Mouse (Mus musculus): ENCODE measurements around the gene Fam19a1. TPM values are rescaled to one million over a fixed set of nuclear protein-coding genes. Genes with fewer than 3 reads are reported as not detected.

Gene Fam19a1
- total and polyA plus RNA-seq, 2 experiments from 2014 or later, result 15.7 to 23.6 TPM

GRCm38 (mm10) chr6:96420515-96420914, 307.6 kb downstream of the Fam19a1 start:
- WGBS, result 14% methylated on average over 2 of the region's 2 CpGs
- no peak overlapping the region for H3K27ac ChIP-seq (ENCODE audit: low read depth, low read length)
- H3K27me3 ChIP-seq (ENCODE audit: insufficient read depth, low read length), result no peaks in the 10 kb centered on the region
- no peaks in the 10 kb centered on the region for H3K9me3 ChIP-seq (ENCODE audit: low read length)
- no peak overlapping the region for H3K4me3 ChIP-seq (ENCODE audit: low read depth, low read length)
- no peak overlapping the region for H3K4me2 ChIP-seq (ENCODE audit: low read depth, low read length, poor library complexity, severe bottlenecking)
- no peak for TF ChIP-seq CTCF (IDR thresholded peaks at IDR 0.05)
- no peak overlapping the region for H3K9ac ChIP-seq (replicated peaks; ENCODE audit: low read length, poor library complexity, severe bottlenecking)
- no peak for ATAC-seq (ENCODE audit: low FRiP score)
- no peaks in the 10 kb centered on the region for H3K4me1 ChIP-seq (ENCODE audit: insufficient read depth, low read length)
- no peaks in the 10 kb centered on the region for H3K36me3 ChIP-seq (ENCODE audit: insufficient read depth, low read length)
- peak; percentile 42 for DNase-seq (ENCODE audit: low spot score)

GRCm38 (mm10) chr6:96429390-96429789, 316.4 kb downstream of the Fam19a1 start:
- Histone ChIP-seq H3K9ac (replicated peaks; ENCODE audit: low read length, poor library complexity, severe bottlenecking) (no peak overlapping the region), H3K9me3 (ENCODE audit: low read length) (no peaks in the 10 kb centered on the region), H3K27me3 (ENCODE audit: insufficient read depth, low read length) (no peaks in the 10 kb centered on the region), H3K27ac (ENCODE audit: low read depth, low read length) (no peak overlapping the region), H3K36me3 (ENCODE audit: insufficient read depth, low read length) (no peaks in the 10 kb centered on the region), H3K4me2 (ENCODE audit: low read depth, low read length, poor library complexity, severe bottlenecking) (no peak overlapping the region), H3K4me3 (ENCODE audit: low read depth, low read length) (no peak overlapping the region), H3K4me1 (ENCODE audit: insufficient read depth, low read length) (no peaks in the 10 kb centered on the region)
- 62% methylated on average over 6 of the region's 6 CpGs for WGBS
- no peak for ATAC-seq (ENCODE audit: low FRiP score)
- no peak for DNase-seq (ENCODE audit: low spot score)
- no peak for TF ChIP-seq CTCF (IDR thresholded peaks at IDR 0.05)

- ATAC-seq (ENCODE audit: low FRiP score) (no peak), DNase-seq (ENCODE audit: low spot score) (peak; percentile 23)
- peak; percentile 59 for TF ChIP-seq CTCF (IDR thresholded peaks at IDR 0.05)
- Histone ChIP-seq H3K27ac (ENCODE audit: low read depth, low read length) (no peak overlapping the region), H3K4me3 (ENCODE audit: low read depth, low read length) (no peak overlapping the region), H3K27me3 (ENCODE audit: insufficient read depth, low read length) (no peaks in the 10 kb centered on the region), H3K36me3 (ENCODE audit: insufficient read depth, low read length) (no peaks in the 10 kb centered on the region), H3K4me1 (ENCODE audit: insufficient read depth, low read length) (no peaks in the 10 kb centered on the region), H3K9me3 (ENCODE audit: low read length) (no peaks in the 10 kb centered on the region), H3K4me2 (ENCODE audit: low read depth, low read length, poor library complexity, severe bottlenecking) (no peak overlapping the region), H3K9ac (replicated peaks; ENCODE audit: low read length, poor library complexity, severe bottlenecking) (no peak overlapping the region)
- 84% methylated on average over 3 of the region's 3 CpGs for WGBS
These were observed 319.4 kb downstream of the Fam19a1 start for GRCm38 (mm10) chr6:96432397-96432796.

- H3K27me3 ChIP-seq (ENCODE audit: insufficient read depth, low read length), result no peaks in the 10 kb centered on the region
- WGBS, result 81% methylated on average over 1 of the region's 1 CpGs
- no peak overlapping the region for H3K4me2 ChIP-seq (ENCODE audit: low read depth, low read length, poor library complexity, severe bottlenecking)
- no peaks in the 10 kb centered on the region for H3K4me1 ChIP-seq (ENCODE audit: insufficient read depth, low read length)
- H3K4me3 ChIP-seq (ENCODE audit: low read depth, low read length), result no peak overlapping the region
- no peak for TF ChIP-seq CTCF (IDR thresholded peaks at IDR 0.05)
- no peak overlapping the region for H3K9ac ChIP-seq (replicated peaks; ENCODE audit: low read length, poor library complexity, severe bottlenecking)
- H3K36me3 ChIP-seq (ENCODE audit: insufficient read depth, low read length), result no peaks in the 10 kb centered on the region
- ATAC-seq (ENCODE audit: low FRiP score) (no peak), DNase-seq (ENCODE audit: low spot score) (no peak)
- H3K27ac ChIP-seq (ENCODE audit: low read depth, low read length), result no peak overlapping the region
- H3K9me3 ChIP-seq (ENCODE audit: low read length), result no peaks in the 10 kb centered on the region
These were observed 320.9 kb downstream of the Fam19a1 start for GRCm38 (mm10) chr6:96433896-96434295.

DNA sequence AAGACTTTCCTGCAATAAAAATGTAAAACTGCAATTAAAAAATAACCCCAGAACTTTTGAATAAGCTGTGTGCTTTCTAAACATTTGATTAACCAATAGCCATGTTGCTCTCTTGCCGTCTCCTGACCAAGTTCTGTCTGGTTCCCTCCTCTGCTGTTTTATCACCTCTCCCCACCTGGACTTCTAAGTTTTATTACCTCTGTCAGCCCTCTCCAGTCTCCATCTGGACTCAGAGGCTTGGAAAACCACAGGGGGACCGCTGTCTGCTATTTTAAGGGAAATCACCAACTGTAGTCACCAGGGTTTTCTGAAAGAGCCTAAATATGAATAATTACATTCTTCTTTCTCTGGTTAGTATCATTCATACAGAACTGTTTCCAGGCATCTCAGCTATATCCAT, 322.6 kb downstream of the Fam19a1 start:
- 86% methylated on average over 2 of the region's 2 CpGs for WGBS
- TF ChIP-seq CTCF (IDR thresholded peaks at IDR 0.05), result no peak
- H3K4me2 ChIP-seq (ENCODE audit: low read depth, low read length, poor library complexity, severe bottlenecking), result no peak overlapping the region
- no peak for ATAC-seq (ENCODE audit: low FRiP score)
- no peaks in the 10 kb centered on the region for H3K36me3 ChIP-seq (ENCODE audit: insufficient read depth, low read length)
- H3K4me1 ChIP-seq (ENCODE audit: insufficient read depth, low read length), result no peaks in the 10 kb centered on the region
- H3K27ac ChIP-seq (ENCODE audit: low read depth, low read length), result no peak overlapping the region
- H3K27me3 ChIP-seq (ENCODE audit: insufficient read depth, low read length), result no peaks in the 10 kb centered on the region
- H3K9ac ChIP-seq (replicated peaks; ENCODE audit: low read length, poor library complexity, severe bottlenecking), result no peak overlapping the region
- no peaks in the 10 kb centered on the region for H3K9me3 ChIP-seq (ENCODE audit: low read length)
- DNase-seq (ENCODE audit: low spot score), result no peak
- no peak overlapping the region for H3K4me3 ChIP-seq (ENCODE audit: low read depth, low read length)

GRCm38 (mm10) chr6:96437814-96438213, 324.9 kb downstream of the Fam19a1 start:
- Histone ChIP-seq H3K4me2 (ENCODE audit: low read depth, low read length, poor library complexity, severe bottlenecking) (no peak overlapping the region), H3K4me1 (ENCODE audit: insufficient read depth, low read length) (no peaks in the 10 kb centered on the region), H3K4me3 (ENCODE audit: low read depth, low read length) (no peak overlapping the region), H3K36me3 (ENCODE audit: insufficient read depth, low read length) (no peaks in the 10 kb centered on the region), H3K9me3 (ENCODE audit: low read length) (no peaks in the 10 kb centered on the region), H3K27ac (ENCODE audit: low read depth, low read length) (no peak overlapping the region), H3K9ac (replicated peaks; ENCODE audit: low read length, poor library complexity, severe bottlenecking) (no peak overlapping the region), H3K27me3 (ENCODE audit: insufficient read depth, low read length) (no peaks in the 10 kb centered on the region)
- TF ChIP-seq CTCF (IDR thresholded peaks at IDR 0.05), result no peak
- DNase-seq (ENCODE audit: low spot score), result no peak
- ATAC-seq (ENCODE audit: low FRiP score), result no peak
- 53% methylated on average over 3 of the region's 3 CpGs for WGBS
